Mouse (Mus musculus): ENCODE measurements around the gene Osbpl11. TPM values are rescaled to one million over a fixed set of nuclear protein-coding genes. Genes with fewer than 3 reads are reported as not detected.

The Osbpl11 gene
- polyA plus RNA-seq, 1 experiment from 2014 or later, result 23.8 TPM

GRCm38 (mm10) chr16:33247006-33247405 is 62.1 kb downstream of the Osbpl11 start:
- H3K4me3 ChIP-seq (ENCODE audit: low read depth, low read length), result no peak overlapping the region
- peaks cover 2% of the 10 kb centered on the region for H3K36me3 ChIP-seq (replicated peaks; ENCODE audit: control insufficient read depth, insufficient read depth, low read depth, low read length)
- H3K27me3 ChIP-seq (ENCODE audit: control insufficient read depth, insufficient read depth, low read length), result no peaks in the 10 kb centered on the region
- no peak overlapping the region for H3K4me2 ChIP-seq (ENCODE audit: low read depth, low read length)
- no peaks in the 10 kb centered on the region for H3K4me1 ChIP-seq (ENCODE audit: control insufficient read depth, insufficient read depth, low read length)
- WGBS, result 77% methylated on average over 2 of the region's 2 CpGs
- no peak overlapping the region for H3K9ac ChIP-seq (replicated peaks; ENCODE audit: low read length)
- no peak overlapping the region for H3K27ac ChIP-seq (replicated peaks; ENCODE audit: low read depth, low read length)
- DNase-seq (ENCODE audit: low spot score) (no peak), ATAC-seq (replicated peaks; ENCODE audit: insufficient number of reproducible peaks, low FRiP score, low TSS enrichment, low read depth) (no peak)
- H3K9me3 ChIP-seq (replicated peaks; ENCODE audit: control insufficient read depth, low read length), result no peaks in the 10 kb centered on the region

- no peaks in the 10 kb centered on the region for H3K4me1 ChIP-seq (ENCODE audit: control insufficient read depth, insufficient read depth, low read length)
- no peak for ATAC-seq (replicated peaks; ENCODE audit: insufficient number of reproducible peaks, low FRiP score, low TSS enrichment, low read depth)
- peak overlapping the region; percentile 46 for H3K9ac ChIP-seq (replicated peaks; ENCODE audit: low read length)
- no peaks in the 10 kb centered on the region for H3K36me3 ChIP-seq (replicated peaks; ENCODE audit: control insufficient read depth, insufficient read depth, low read depth, low read length)
- H3K4me2 ChIP-seq (ENCODE audit: low read depth, low read length), result peak overlapping the region; percentile 41
- H3K27me3 ChIP-seq (ENCODE audit: control insufficient read depth, insufficient read depth, low read length), result no peaks in the 10 kb centered on the region
- no peak overlapping the region for H3K27ac ChIP-seq (replicated peaks; ENCODE audit: low read depth, low read length)
- H3K4me3 ChIP-seq (ENCODE audit: low read depth, low read length), result peak overlapping the region; percentile 92
- 23% methylated on average over 9 of the region's 9 CpGs for WGBS
- no peaks in the 10 kb centered on the region for H3K9me3 ChIP-seq (replicated peaks; ENCODE audit: control insufficient read depth, low read length)
- DNase-seq (ENCODE audit: low spot score), result no peak
These were observed 65.8 kb downstream of the Osbpl11 start for GRCm38 (mm10) chr16:33250651-33251120.

DNA sequence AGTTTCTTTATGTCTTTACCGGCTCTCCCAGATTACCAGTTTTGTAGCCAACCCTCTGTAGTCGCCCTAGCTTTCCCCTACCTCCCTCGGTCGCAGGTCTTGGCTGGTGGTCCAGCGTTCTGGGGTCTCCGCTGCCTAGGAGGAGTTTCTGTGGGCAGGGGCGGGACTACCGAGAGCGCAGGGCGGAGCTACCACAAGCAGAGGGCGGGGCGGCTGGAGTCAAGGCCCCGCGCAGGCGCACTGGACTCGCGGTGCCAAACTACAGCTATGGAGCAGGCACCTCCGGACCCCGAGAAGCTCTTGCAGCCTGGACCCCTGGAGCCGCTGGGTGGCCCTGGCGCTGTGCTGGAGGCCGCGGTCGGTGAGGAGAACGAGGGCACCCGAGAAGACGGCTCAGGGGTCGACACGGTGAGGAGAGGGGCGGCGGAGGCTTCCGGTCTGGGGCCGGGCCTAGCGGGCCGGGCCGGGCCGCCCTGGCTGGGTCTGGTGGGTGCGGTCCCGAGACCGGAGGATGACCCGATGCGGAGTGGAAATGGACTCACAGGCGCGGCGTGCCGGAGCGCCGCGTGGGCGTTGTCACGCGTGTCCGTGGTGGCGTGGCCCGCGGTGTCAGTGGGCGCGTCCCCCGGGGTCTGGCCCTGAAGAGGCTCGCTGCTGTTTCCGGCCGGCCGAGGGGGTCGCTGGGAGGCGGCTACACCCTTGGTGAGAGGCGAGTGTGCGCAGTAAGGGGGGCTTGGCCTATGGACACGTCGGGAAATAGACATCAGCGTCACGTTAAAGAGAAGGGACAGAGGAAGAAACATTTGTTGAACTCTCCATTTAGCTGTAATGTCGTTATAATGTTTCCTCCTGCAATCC is 66.6 kb downstream of the Osbpl11 start, which contains the start of gene Snx4:
Gene Snx4 (plus strand): TSS at position 249 of the 858 bp plus-strand sequence.
- ATAC-seq (replicated peaks; ENCODE audit: insufficient number of reproducible peaks, low FRiP score, low TSS enrichment, low read depth) (peak; percentile 87), DNase-seq (ENCODE audit: low spot score) (peak; percentile 97)
- under 1% methylated on average over 72 of the region's 72 CpGs for WGBS
- no peaks in the 10 kb centered on the region for H3K4me1 ChIP-seq (ENCODE audit: control insufficient read depth, insufficient read depth, low read length)
- H3K9ac ChIP-seq (replicated peaks; ENCODE audit: low read length), result peak within 1 kb of the TSS; percentile 82
- peak within 1 kb of the TSS; percentile 92 for H3K4me3 ChIP-seq (ENCODE audit: low read depth, low read length)
- H3K36me3 ChIP-seq (replicated peaks; ENCODE audit: control insufficient read depth, insufficient read depth, low read depth, low read length), result no peaks in the 10 kb centered on the region
- peak within 1 kb of the TSS; percentile 53; the same call in 1 of the 2 replicates for H3K27ac ChIP-seq (replicated peaks; ENCODE audit: low read depth, low read length)
- H3K4me2 ChIP-seq (ENCODE audit: low read depth, low read length), result peak within 1 kb of the TSS; percentile 41
- no peaks in the 10 kb centered on the region for H3K27me3 ChIP-seq (ENCODE audit: control insufficient read depth, insufficient read depth, low read length)
- H3K9me3 ChIP-seq (replicated peaks; ENCODE audit: control insufficient read depth, low read length), result no peaks in the 10 kb centered on the region

- 79% methylated on average over 7 of the region's 7 CpGs for WGBS
These were observed 70.7 kb downstream of the Osbpl11 start for GRCm38 (mm10) chr16:33255601-33256000.

DNA sequence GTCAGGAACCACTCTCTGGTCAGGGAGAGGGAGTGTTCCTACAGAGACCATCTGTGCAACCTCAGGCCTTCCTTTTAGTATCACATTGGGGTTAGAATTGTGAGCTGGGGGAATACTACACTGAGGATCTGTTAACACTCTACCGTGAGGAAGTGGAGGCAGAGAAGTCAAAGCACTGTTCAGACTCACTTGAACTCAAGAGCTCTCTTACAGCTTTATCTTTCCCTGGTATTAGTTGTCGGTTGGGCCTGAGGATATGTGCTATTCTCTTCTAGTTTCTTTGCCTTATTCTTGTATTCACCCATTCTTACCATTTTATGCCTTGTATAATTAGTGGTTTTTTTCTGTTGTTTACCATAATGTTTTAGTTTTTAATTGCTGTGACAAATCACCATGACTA is 73.7 kb downstream of the Osbpl11 start:
- Histone ChIP-seq H3K4me2 (ENCODE audit: low read depth, low read length) (no peak overlapping the region), H3K36me3 (replicated peaks; ENCODE audit: control insufficient read depth, insufficient read depth, low read depth, low read length) (no peaks in the 10 kb centered on the region), H3K4me3 (ENCODE audit: low read depth, low read length) (no peak overlapping the region), H3K9me3 (replicated peaks; ENCODE audit: control insufficient read depth, low read length) (no peaks in the 10 kb centered on the region), H3K27ac (replicated peaks; ENCODE audit: low read depth, low read length) (no peak overlapping the region), H3K9ac (replicated peaks; ENCODE audit: low read length) (no peak overlapping the region), H3K4me1 (ENCODE audit: control insufficient read depth, insufficient read depth, low read length) (no peaks in the 10 kb centered on the region), H3K27me3 (ENCODE audit: control insufficient read depth, insufficient read depth, low read length) (no peaks in the 10 kb centered on the region)
- DNase-seq (ENCODE audit: low spot score), result no peak
- WGBS, result 90% methylated on average over 2 of the region's 2 CpGs
- no peak for ATAC-seq (replicated peaks; ENCODE audit: insufficient number of reproducible peaks, low FRiP score, low TSS enrichment, low read depth)

More at GRCm38 (mm10) chr16:33255601-33256000, 70.7 kb downstream of the Osbpl11 start:
- no peaks in the 10 kb centered on the region for H3K36me3 ChIP-seq (replicated peaks; ENCODE audit: control insufficient read depth, insufficient read depth, low read depth, low read length)
- no peak overlapping the region for H3K9ac ChIP-seq (replicated peaks; ENCODE audit: low read length)
- ATAC-seq (replicated peaks; ENCODE audit: insufficient number of reproducible peaks, low FRiP score, low TSS enrichment, low read depth) (no peak), DNase-seq (ENCODE audit: low spot score) (no peak)
- no peaks in the 10 kb centered on the region for H3K4me1 ChIP-seq (ENCODE audit: control insufficient read depth, insufficient read depth, low read length)
- H3K9me3 ChIP-seq (replicated peaks; ENCODE audit: control insufficient read depth, low read length), result no peaks in the 10 kb centered on the region
- no peak overlapping the region for H3K4me2 ChIP-seq (ENCODE audit: low read depth, low read length)
- no peak overlapping the region for H3K27ac ChIP-seq (replicated peaks; ENCODE audit: low read depth, low read length)
- H3K27me3 ChIP-seq (ENCODE audit: control insufficient read depth, insufficient read depth, low read length), result no peaks in the 10 kb centered on the region
- H3K4me3 ChIP-seq (ENCODE audit: low read depth, low read length), result no peak overlapping the region

DNA sequence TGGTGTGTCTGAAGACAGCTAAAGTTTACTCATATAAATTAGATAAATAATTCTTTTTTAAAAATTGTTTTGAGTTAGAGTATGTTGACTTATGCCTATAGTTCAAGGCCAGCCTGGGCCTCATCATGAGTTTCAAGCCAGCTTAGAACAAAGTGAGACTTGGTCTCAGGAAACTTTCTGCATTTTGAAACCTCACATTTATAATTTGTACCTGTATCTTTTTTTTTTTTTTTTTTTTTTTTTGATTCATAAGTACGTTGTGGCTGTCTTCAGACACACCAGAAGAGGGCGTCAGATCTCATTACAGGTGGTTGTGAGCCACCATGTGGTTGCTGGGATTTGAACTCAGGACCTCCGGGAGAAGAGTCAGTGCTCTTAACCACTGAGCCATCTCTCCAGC is 75.0 kb downstream of the Osbpl11 start:
- Histone ChIP-seq H3K36me3 (replicated peaks; ENCODE audit: control insufficient read depth, insufficient read depth, low read depth, low read length) (no peaks in the 10 kb centered on the region), H3K4me3 (ENCODE audit: low read depth, low read length) (no peak overlapping the region), H3K27ac (replicated peaks; ENCODE audit: low read depth, low read length) (no peak overlapping the region), H3K9me3 (replicated peaks; ENCODE audit: control insufficient read depth, low read length) (no peaks in the 10 kb centered on the region), H3K4me1 (ENCODE audit: control insufficient read depth, insufficient read depth, low read length) (no peaks in the 10 kb centered on the region), H3K4me2 (ENCODE audit: low read depth, low read length) (no peak overlapping the region), H3K9ac (replicated peaks; ENCODE audit: low read length) (no peak overlapping the region), H3K27me3 (ENCODE audit: control insufficient read depth, insufficient read depth, low read length) (no peaks in the 10 kb centered on the region)
- WGBS, result 81% methylated on average over 3 of the region's 3 CpGs
- DNase-seq (ENCODE audit: low spot score), result no peak
- no peak for ATAC-seq (replicated peaks; ENCODE audit: insufficient number of reproducible peaks, low FRiP score, low TSS enrichment, low read depth)

DNA sequence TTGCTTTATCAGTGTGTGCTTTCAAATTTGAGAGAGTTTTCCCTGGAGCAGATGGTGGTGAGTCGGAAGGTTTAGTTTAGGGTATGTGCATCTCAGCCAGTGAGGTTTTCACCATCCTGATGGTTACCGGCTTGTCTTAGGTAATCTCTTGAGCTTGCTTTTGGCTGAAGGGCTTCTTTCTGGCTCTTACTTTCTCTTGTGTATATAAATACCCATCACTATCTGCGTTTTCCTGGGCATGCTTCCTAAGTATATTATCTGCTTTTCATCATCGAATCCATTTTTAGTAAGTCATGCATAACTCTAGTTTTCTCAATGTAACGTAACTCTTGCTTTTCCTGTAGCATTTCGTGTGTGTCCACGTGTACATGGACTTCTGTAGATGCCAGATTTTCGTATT is 76.0 kb downstream of the Osbpl11 start:
- H3K4me1 ChIP-seq (ENCODE audit: control insufficient read depth, insufficient read depth, low read length), result no peaks in the 10 kb centered on the region
- H3K9ac ChIP-seq (replicated peaks; ENCODE audit: low read length), result no peak overlapping the region
- no peaks in the 10 kb centered on the region for H3K36me3 ChIP-seq (replicated peaks; ENCODE audit: control insufficient read depth, insufficient read depth, low read depth, low read length)
- 86% methylated on average over 8 of the region's 8 CpGs for WGBS
- no peak overlapping the region for H3K27ac ChIP-seq (replicated peaks; ENCODE audit: low read depth, low read length)
- no peaks in the 10 kb centered on the region for H3K27me3 ChIP-seq (ENCODE audit: control insufficient read depth, insufficient read depth, low read length)
- no peak overlapping the region for H3K4me3 ChIP-seq (ENCODE audit: low read depth, low read length)
- no peak for DNase-seq (ENCODE audit: low spot score)
- H3K9me3 ChIP-seq (replicated peaks; ENCODE audit: control insufficient read depth, low read length), result no peaks in the 10 kb centered on the region
- H3K4me2 ChIP-seq (ENCODE audit: low read depth, low read length), result no peak overlapping the region
- no peak for ATAC-seq (replicated peaks; ENCODE audit: insufficient number of reproducible peaks, low FRiP score, low TSS enrichment, low read depth)

- H3K4me1 ChIP-seq (ENCODE audit: control insufficient read depth, insufficient read depth, low read length), result no peaks in the 10 kb centered on the region
- H3K27me3 ChIP-seq (ENCODE audit: control insufficient read depth, insufficient read depth, low read length), result no peaks in the 10 kb centered on the region
- no peak overlapping the region for H3K9ac ChIP-seq (replicated peaks; ENCODE audit: low read length)
- no peak overlapping the region for H3K4me2 ChIP-seq (ENCODE audit: low read depth, low read length)
- 82% methylated on average over 2 of the region's 2 CpGs for WGBS
- H3K4me3 ChIP-seq (ENCODE audit: low read depth, low read length), result no peak overlapping the region
- DNase-seq (ENCODE audit: low spot score) (no peak), ATAC-seq (replicated peaks; ENCODE audit: insufficient number of reproducible peaks, low FRiP score, low TSS enrichment, low read depth) (no peak)
- no peaks in the 10 kb centered on the region; the same call in 1 of the 2 replicates for H3K36me3 ChIP-seq (replicated peaks; ENCODE audit: control insufficient read depth, insufficient read depth, low read depth, low read length)
- H3K9me3 ChIP-seq (replicated peaks; ENCODE audit: control insufficient read depth, low read length), result no peaks in the 10 kb centered on the region
- no peak overlapping the region for H3K27ac ChIP-seq (replicated peaks; ENCODE audit: low read depth, low read length)
These were observed 76.8 kb downstream of the Osbpl11 start for GRCm38 (mm10) chr16:33261584-33262061.

Measured in embryonic facial prominence, embryonic 11.5 days (tissue).